Mouse (Mus musculus): ENCODE data around the gene Tmem94. TPM values are rescaled to one million over a fixed set of nuclear protein-coding genes. Genes with fewer than 3 reads are reported as not detected.

Tmem94 gene
- polyA plus RNA-seq, 1 experiment from 2014 or later = 8.2 TPM

- Histone ChIP-seq H3K9ac (ENCODE audit: low read depth, low read length) (no peak overlapping the region), H3K9me3 (ENCODE audit: control insufficient read depth) (no peaks in the 10 kb centered on the region), H3K27ac (ENCODE audit: low read depth, low read length) (peak overlapping the region; percentile 15; the same call in 1 of the 2 replicates), H3K36me3 (ENCODE audit: control insufficient read depth, insufficient read depth) (no peaks in the 10 kb centered on the region), H3K4me1 (replicated peaks; ENCODE audit: control insufficient read depth, insufficient read depth, low read length) (peaks cover 22% of the 10 kb centered on the region), H3K4me2 (replicated peaks; ENCODE audit: low read depth) (peak overlapping the region; percentile 18; the same call in 1 of the 2 replicates), H3K27me3 (replicated peaks; ENCODE audit: control insufficient read depth, insufficient read depth, low read length) (no peaks in the 10 kb centered on the region), H3K4me3 (ENCODE audit: low read depth, low read length) (no peak overlapping the region)
- ATAC-seq = peak; percentile 40
- 31% methylated on average over 11 of the region's 11 CpGs for WGBS
- no peak for TF ChIP-seq CTCF (IDR thresholded peaks at IDR 0.05; ENCODE audit: low read depth)
Observed at GRCm38 (mm10) chr11:115836656-115837395, 71.6 kb downstream of the Tmem94 start.

GRCm38 (mm10) chr11:115837606-115838345 is 72.5 kb downstream of the Tmem94 start:
- H3K27ac ChIP-seq (ENCODE audit: low read depth, low read length) = peak overlapping the region; percentile 37
- H3K9ac ChIP-seq (ENCODE audit: low read depth, low read length) = no peak overlapping the region
- no peak for ATAC-seq
- TF ChIP-seq CTCF (IDR thresholded peaks at IDR 0.05; ENCODE audit: low read depth) = no peak
- H3K4me3 ChIP-seq (ENCODE audit: low read depth, low read length) = no peak overlapping the region
- H3K36me3 ChIP-seq (ENCODE audit: control insufficient read depth, insufficient read depth) = no peaks in the 10 kb centered on the region
- no peaks in the 10 kb centered on the region for H3K27me3 ChIP-seq (replicated peaks; ENCODE audit: control insufficient read depth, insufficient read depth, low read length)
- H3K9me3 ChIP-seq (ENCODE audit: control insufficient read depth) = no peaks in the 10 kb centered on the region
- 81% methylated on average over 22 of the region's 22 CpGs for WGBS
- H3K4me1 ChIP-seq (replicated peaks; ENCODE audit: control insufficient read depth, insufficient read depth, low read length) = peaks cover 20% of the 10 kb centered on the region
- no peak overlapping the region for H3K4me2 ChIP-seq (replicated peaks; ENCODE audit: low read depth)

GRCm38 (mm10) chr11:115838895-115839311 is 73.7 kb downstream of the Tmem94 start:
- peak overlapping the region; percentile 85 for H3K27ac ChIP-seq (ENCODE audit: low read depth, low read length)
- 26% methylated on average over 4 of the region's 4 CpGs for WGBS
- peak; percentile 9; the same call in 1 of the 2 replicates for ATAC-seq
- H3K27me3 ChIP-seq (replicated peaks; ENCODE audit: control insufficient read depth, insufficient read depth, low read length) = no peaks in the 10 kb centered on the region
- H3K4me1 ChIP-seq (replicated peaks; ENCODE audit: control insufficient read depth, insufficient read depth, low read length) = peaks cover 20% of the 10 kb centered on the region
- no peaks in the 10 kb centered on the region for H3K9me3 ChIP-seq (ENCODE audit: control insufficient read depth)
- H3K36me3 ChIP-seq (ENCODE audit: control insufficient read depth, insufficient read depth) = no peaks in the 10 kb centered on the region
- no peak overlapping the region; the same call in 1 of the 2 replicates for H3K9ac ChIP-seq (ENCODE audit: low read depth, low read length)
- no peak for TF ChIP-seq CTCF (IDR thresholded peaks at IDR 0.05; ENCODE audit: low read depth)
- peak overlapping the region; percentile 43 for H3K4me2 ChIP-seq (replicated peaks; ENCODE audit: low read depth)
- no peak overlapping the region for H3K4me3 ChIP-seq (ENCODE audit: low read depth, low read length)

- H3K4me1 ChIP-seq (replicated peaks; ENCODE audit: control insufficient read depth, insufficient read depth, low read length) = peaks cover 20% of the 10 kb centered on the region
Observed at GRCm38 (mm10) chr11:115839732-115840131, 74.5 kb downstream of the Tmem94 start.

GRCm38 (mm10) chr11:115841044-115841443 is 75.8 kb downstream of the Tmem94 start:
- Histone ChIP-seq H3K27ac (ENCODE audit: low read depth, low read length) (no peak overlapping the region), H3K9me3 (ENCODE audit: control insufficient read depth) (no peaks in the 10 kb centered on the region), H3K4me3 (ENCODE audit: low read depth, low read length) (no peak overlapping the region), H3K4me2 (replicated peaks; ENCODE audit: low read depth) (no peak overlapping the region), H3K9ac (ENCODE audit: low read depth, low read length) (no peak overlapping the region), H3K4me1 (replicated peaks; ENCODE audit: control insufficient read depth, insufficient read depth, low read length) (peaks cover 20% of the 10 kb centered on the region), H3K36me3 (ENCODE audit: control insufficient read depth, insufficient read depth) (peaks cover 15% of the 10 kb centered on the region), H3K27me3 (replicated peaks; ENCODE audit: control insufficient read depth, insufficient read depth, low read length) (no peaks in the 10 kb centered on the region)
- TF ChIP-seq CTCF (IDR thresholded peaks at IDR 0.05; ENCODE audit: low read depth) = peak; percentile 53
- 85% methylated on average over 6 of the region's 6 CpGs for WGBS
- no peak for ATAC-seq

More at GRCm38 (mm10) chr11:115839732-115840131, 74.5 kb downstream of the Tmem94 start:
- H3K27me3 ChIP-seq (replicated peaks; ENCODE audit: control insufficient read depth, insufficient read depth, low read length) = no peaks in the 10 kb centered on the region
- peak overlapping the region; percentile 85 for H3K27ac ChIP-seq (ENCODE audit: low read depth, low read length)
- WGBS = 30% methylated on average over 3 of the region's 3 CpGs
- H3K4me2 ChIP-seq (replicated peaks; ENCODE audit: low read depth) = peak overlapping the region; percentile 43
- no peak overlapping the region for H3K9ac ChIP-seq (ENCODE audit: low read depth, low read length)
- H3K9me3 ChIP-seq (ENCODE audit: control insufficient read depth) = no peaks in the 10 kb centered on the region
- H3K4me3 ChIP-seq (ENCODE audit: low read depth, low read length) = no peak overlapping the region
- ATAC-seq = no peak
- no peak for TF ChIP-seq CTCF (IDR thresholded peaks at IDR 0.05; ENCODE audit: low read depth)
- H3K36me3 ChIP-seq (ENCODE audit: control insufficient read depth, insufficient read depth) = peaks cover 2% of the 10 kb centered on the region; the same call in 1 of the 2 replicates

- Histone ChIP-seq H3K36me3 (ENCODE audit: control insufficient read depth, insufficient read depth) (peaks cover 24% of the 10 kb centered on the region), H3K4me1 (replicated peaks; ENCODE audit: control insufficient read depth, insufficient read depth, low read length) (peaks cover 20% of the 10 kb centered on the region), H3K9ac (ENCODE audit: low read depth, low read length) (no peak overlapping the region), H3K27me3 (replicated peaks; ENCODE audit: control insufficient read depth, insufficient read depth, low read length) (no peaks in the 10 kb centered on the region), H3K9me3 (ENCODE audit: control insufficient read depth) (no peaks in the 10 kb centered on the region), H3K27ac (ENCODE audit: low read depth, low read length) (peak overlapping the region; percentile 80), H3K4me3 (ENCODE audit: low read depth, low read length) (no peak overlapping the region), H3K4me2 (replicated peaks; ENCODE audit: low read depth) (peak overlapping the region; percentile 33)
- 12% methylated on average over 6 of the region's 6 CpGs for WGBS
- peak; percentile 28 for ATAC-seq
- TF ChIP-seq CTCF (IDR thresholded peaks at IDR 0.05; ENCODE audit: low read depth) = no peak
Observed at GRCm38 (mm10) chr11:115841961-115842550, 76.8 kb downstream of the Tmem94 start.

Measured in intestine, postnatal 0 days (tissue).